Mouse (Mus musculus): Measurements from ENCODE around the gene Gm49388.

Gm49388 gene

DNA sequence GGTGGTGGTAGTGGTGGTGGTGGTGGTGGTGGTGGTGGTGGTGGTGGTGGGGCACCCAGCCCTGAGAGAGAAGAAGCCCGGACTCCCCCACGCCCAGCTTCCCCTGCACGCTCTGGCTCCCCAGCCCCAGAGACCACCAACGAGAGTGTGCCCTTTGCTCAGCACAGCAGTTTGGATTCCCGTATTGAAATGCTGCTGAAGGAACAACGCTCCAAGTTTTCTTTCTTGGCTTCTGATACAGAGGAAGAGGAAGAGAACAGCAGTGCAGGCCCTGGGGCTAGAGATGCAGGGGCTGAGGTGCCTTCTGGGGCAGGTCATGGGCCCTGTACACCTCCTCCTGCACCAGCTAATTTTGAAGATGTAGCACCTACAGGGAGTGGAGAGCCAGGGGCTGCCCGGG lies at the start of gene Gm49388:
Gm49388 (plus strand) TSS at position 301 of the 400 bp plus-strand sequence.
- no peak for DNase-seq

DNA sequence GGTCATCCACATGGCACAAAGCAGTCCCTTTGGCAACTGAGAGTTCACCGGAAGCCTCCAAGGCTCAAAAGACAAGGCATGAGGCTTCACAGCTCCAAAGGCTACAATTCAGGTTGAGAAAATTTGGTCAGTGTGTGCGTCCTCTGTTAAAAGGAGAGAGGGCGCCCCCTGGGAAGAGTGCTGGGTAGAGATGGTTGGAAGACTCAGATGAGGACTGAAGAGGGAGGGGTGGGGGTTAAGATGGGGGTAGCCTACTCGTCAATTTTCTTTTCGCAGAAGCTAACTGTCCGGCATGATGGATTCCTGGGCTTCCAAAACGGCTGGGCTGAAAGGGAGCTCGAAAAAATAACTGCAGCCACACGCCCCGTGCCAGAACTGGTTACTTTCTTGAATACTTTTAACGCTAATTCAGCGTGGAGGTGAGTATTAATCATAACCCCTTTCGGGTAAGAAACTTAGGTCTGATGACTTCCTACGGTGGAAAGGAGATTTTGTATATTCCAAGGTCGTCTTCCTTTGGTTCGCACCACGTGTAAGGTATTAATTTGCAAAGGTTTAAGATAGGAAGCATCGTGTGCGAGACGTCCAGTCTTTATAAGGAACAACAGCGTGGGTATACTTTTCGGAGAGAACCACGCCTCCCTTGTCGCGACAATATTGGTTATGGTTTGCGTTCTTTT lies 40.9 kb upstream of the Gm49388 start, which contains the start of gene Fbxl19:
Fbxl19 (plus strand) TSS at position 178 of the 680 bp plus-strand sequence.
- peak; percentile 65 for DNase-seq

- DNase-seq: peak; percentile 92
Measured at GRCm38 (mm10) chr7:127745251-127745651, 40.2 kb upstream of the Gm49388 start.

- peak; percentile 96 for DNase-seq
Measured at GRCm38 (mm10) chr7:127745652-127746493, 39.5 kb upstream of the Gm49388 start.

- DNase-seq: no peak
Measured at GRCm38 (mm10) chr7:127746494-127747491, 38.6 kb upstream of the Gm49388 start.

GRCm38 (mm10) chr7:127747559-127748234 lies 37.7 kb upstream of the Gm49388 start:
- no peak for DNase-seq

- no peak for DNase-seq
Measured at GRCm38 (mm10) chr7:127748235-127748560, 37.2 kb upstream of the Gm49388 start.

GRCm38 (mm10) chr7:127750131-127751127 lies 35.0 kb upstream of the Gm49388 start:
- no peak for DNase-seq

DNA sequence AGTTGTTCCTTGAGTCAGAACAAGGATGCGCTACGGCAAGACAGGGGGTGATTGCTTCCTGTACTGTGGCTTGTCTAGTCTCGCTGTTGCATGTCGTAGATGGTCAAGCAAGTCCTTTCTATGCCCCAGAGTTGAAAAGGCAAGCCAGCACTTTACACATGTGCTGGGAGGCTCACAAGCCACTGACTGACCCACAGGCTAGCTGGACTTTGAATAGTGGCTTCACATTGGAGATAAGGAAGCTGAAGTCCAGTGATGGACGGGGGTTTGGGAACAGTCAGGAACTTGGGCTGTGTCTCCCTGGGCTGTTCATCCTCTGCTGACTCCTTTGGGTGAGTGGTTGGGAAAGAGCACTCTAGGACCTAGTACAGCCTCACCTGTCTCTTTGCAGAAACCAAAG lies 33.8 kb upstream of the Gm49388 start:
- no peak for DNase-seq

DNA sequence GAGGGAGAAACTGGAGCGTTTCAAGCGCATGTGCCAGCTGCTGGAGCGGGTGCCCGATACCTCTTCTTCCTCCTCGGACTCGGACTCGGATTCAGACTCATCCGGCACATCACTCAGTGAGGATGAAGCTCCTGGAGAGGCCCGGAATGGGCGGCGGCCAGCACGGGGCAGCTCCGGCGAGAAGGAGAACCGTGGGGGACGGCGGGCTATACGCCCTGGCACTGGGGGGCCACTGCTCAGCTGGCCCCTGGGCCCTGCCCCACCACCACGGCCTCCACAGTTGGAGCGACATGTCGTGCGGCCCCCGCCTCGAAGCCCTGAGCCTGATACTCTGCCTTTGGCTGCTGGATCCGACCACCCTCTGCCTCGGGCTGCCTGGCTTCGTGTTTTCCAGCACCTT lies 33.3 kb upstream of the Gm49388 start:
- no peak for DNase-seq

GRCm38 (mm10) chr7:127753158-127753557 lies 32.2 kb upstream of the Gm49388 start:
- DNase-seq: no peak

DNA sequence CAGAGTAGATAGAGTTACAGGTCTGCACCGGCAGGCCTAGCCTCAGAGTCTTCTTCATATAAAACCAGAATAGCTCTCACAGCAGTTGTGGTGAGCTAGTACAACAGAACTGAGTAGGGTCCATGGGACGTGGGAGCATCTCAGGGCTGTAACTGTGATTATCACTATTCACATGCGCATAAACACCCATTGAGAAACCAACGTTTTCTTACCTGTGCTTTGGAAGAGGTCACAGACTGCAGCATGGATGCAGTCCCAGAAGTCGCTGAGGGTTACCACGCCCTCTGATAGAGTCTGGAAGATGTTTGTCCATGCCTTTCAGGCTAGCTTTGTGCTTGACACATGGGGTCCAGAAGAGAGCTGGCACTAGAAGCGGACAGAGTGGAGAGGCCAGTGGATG lies 31.7 kb upstream of the Gm49388 start:
- DNase-seq: no peak

DNA sequence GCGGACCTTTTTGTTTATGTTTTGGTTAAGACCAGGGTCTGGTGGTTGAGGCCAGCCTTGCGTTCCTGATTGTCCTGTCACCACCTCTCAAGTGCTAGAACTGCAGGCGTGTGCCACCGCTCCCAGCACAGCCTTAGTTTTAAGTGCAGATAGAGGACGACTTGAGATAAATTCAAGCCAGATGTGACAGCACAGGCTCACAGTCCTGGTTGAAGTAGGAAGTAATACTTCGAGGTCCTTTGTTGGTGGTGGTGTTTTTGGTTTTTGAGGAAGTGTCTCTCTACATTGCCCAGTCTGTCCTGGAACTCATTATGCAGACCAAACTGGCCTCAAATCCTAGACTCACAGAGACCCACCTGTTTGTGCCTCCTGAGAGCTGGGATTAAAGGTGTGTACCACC lies 25.7 kb upstream of the Gm49388 start:
- no peak for DNase-seq

- DNase-seq: no peak
Measured at GRCm38 (mm10) chr7:127760478-127760877, 24.9 kb upstream of the Gm49388 start.

- DNase-seq: no peak
Measured at GRCm38 (mm10) chr7:127761026-127761425, 24.4 kb upstream of the Gm49388 start.

DNA sequence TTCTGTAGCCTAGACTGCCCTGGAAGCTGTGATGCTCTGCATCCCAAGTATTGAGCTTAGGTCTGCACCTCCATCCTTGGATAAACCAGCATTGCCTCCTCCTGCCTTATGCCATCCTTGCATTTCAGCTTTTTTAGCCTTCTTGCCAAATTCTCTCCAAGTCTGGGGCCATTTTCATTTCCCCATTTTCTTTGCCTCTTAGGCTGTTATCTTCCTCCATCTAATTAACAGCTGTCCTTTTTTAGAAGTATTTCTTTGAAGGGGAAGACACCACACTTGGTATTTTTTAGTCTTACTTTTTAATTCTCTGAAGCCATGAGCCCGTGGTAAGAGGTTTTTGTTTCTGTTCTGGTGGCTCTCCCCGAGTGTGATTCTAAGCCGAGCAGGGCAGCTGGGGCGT lies 21.8 kb upstream of the Gm49388 start:
- DNase-seq: no peak

- no peak for DNase-seq
Measured at GRCm38 (mm10) chr7:127765756-127766155, 19.7 kb upstream of the Gm49388 start.

DNA sequence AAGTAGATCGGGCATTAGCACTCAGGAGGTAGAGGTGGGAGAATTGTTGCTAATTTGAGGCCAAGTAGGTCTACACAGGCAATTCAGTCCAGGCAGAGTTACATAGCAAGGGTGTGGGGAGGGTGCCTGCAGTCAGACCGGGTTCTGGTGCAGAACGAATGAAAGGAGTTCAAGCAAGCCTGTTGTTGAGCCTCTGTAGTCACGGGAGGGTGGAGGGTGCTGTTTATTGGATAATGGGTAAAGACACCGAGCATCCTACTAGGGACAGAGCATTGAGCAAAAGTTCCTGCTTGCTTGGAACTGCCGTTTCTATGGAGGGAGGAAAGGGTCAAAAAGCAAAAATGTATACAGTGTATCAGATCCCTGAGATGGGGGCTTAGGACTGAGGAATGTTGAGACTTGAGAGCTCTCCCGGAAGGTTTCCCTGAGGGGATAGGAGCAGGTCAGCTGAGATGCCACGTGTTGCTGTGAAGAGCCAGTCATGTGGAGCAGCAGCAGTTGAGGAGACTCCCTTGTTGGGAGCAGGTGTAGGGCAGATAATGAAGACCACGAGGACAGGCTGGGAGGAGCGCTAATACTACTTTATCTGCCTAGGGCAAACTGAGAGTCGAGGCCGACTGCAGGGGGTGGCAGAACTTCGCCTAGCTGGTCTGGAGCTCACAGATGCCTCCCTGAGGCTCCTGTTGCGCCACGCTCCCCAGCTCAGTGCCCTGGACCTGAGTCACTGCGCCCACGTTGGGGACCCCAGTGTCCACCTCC lies 18.4 kb upstream of the Gm49388 start:
- DNase-seq: no peak

DNA sequence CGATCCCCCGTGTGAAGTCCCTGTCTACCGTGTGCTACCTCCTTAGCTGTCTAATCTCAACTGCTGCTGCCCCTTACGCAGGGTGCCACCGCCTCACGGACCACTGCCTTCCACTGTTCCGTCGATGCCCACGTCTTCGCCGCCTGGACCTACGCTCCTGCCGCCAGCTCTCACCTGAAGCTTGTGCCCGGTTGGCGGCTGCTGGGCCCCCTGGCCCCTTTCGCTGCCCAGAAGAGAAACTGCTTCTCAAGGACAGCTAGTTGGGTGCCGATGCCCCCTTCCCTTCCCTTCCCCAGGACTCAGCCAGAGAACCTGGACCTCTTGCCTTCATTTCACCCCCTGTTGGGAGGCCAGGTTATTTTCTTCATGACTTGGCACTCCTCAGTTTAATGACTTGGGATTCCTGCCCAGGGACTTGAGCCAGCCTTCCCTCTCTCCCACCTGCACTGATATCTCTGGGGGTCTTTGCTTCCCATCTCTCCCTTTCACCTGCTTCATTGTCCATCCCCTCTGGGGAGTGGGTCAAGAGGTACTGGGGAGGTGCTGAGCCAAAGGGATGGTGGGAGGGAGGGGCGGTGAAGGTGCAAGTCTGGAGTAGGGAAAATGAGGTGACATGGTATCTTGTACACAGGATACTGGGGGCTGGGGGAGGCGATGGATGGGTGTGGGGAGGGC lies 17.6 kb upstream of the Gm49388 start:
- DNase-seq: no peak
